Mouse (Mus musculus) frontal cortex, adult 2 months (tissue): ENCODE measurements around the gene 4930407I10Rik. TPM values are rescaled to one million over a fixed set of nuclear protein-coding genes. Genes with fewer than 3 reads are reported as not detected.

Source experiments
- DNase-seq, 2 experiments: peaks; one replicate each; pipeline ENCODE4 v3.0.0; 2022; ENCODE audit warnings: low spot score in 1 of 2; ENCODE audit errors: extremely low spot score in 1 of 2
- polyA plus RNA-seq: library from polyadenylated mRNA; depleted of rRNA; stranded (reverse); fragments of >200 nt; gene quantifications from 2 replicates; pipeline ENCODE4 v1.2.3, GENCODE M21; 2012; rRNA removed

4930407I10Rik gene
- polyA plus RNA-seq, result not detected in 2 replicates

DNA sequence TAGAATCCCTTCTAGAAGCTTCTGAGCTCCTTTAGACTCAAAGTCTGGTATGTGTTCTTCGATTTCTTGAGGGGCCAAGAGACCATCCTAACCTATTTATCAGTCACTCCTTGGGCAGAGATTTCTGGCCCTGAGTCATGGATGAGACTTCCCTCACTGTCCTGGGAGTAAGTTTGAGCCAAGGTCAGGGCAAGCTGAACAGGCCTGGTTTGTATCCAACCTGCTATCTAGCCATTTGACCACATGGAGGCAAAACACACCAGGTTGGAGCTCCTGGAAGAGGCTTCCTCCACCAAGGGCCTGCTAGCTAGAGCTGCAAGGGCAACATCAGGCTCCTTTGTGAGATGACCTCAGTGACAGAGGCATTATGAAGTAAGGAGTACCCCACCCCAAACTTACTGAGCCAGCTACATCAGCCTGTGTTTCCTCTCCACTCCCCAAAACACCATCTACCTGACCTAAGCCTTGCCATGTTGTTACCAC lies at the start of gene 4930407I10Rik:
Gene 4930407I10Rik (plus strand): TSS at position 433 of the 483 bp plus-strand sequence.
- DNase-seq, result no peak

DNA sequence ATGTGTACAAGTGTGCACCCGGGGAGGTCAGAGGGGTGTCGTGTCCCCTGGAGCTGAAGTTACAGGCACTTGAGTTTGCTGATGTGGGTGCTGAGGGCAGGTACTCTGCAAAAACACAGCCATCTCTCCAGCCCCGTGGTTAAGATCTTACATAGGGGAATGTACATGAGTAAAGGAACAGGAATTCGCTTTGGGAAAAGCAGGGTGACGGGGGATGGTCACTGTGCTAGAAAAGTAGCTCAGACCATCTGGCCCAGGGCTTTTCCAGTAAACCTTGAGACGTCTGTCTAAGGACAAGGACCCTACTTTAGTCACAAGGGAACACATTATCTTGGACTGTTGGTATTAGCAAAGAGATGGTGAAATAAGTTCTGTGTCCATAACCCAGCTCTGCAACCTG lies 47.0 kb upstream of the 4930407I10Rik start:
- no peak for DNase-seq

- DNase-seq, result no peak
Measured at GRCm38 (mm10) chr15:82014745-82015391, 44.1 kb upstream of the 4930407I10Rik start.

GRCm38 (mm10) chr15:82015392-82016100 lies 43.4 kb upstream of the 4930407I10Rik start:
- peak in 1 of 2 experiments; percentile 35 for DNase-seq

DNA sequence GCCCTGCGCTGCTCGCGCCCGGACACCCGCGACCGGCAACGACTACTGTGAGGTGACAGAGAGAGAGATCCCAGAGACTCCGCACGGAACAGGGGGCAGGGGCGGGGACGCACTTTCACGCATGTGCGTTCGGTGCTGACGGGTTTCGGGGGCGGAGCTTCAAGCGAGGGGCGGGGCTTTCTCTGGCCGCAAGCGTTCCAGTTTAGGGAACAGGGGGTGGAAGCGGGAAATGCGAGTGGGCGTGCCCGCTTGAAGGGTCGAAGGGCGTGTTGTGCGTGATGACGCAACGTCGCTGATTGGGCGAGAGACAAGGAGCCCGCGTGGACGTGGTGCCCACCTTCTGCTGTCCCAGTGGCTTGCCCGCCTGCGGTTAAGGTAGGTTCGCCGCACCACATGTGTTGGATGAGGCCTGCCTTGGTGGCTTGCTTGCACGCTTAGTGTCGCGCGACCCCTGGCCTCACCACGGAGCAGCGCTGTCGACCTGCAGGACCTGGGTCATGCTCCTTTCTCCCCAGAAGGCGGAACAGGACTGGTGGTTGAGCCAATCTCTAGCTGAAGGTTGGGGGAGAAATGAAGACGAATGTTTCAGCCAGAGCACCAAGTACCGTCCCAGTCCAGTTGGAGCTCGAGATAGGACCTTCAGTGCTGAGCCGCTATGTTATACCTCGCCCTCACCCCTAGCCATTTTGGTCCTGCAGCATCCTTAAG lies 42.7 kb upstream of the 4930407I10Rik start:
- peak; percentile 99 to 100 for DNase-seq

DNA sequence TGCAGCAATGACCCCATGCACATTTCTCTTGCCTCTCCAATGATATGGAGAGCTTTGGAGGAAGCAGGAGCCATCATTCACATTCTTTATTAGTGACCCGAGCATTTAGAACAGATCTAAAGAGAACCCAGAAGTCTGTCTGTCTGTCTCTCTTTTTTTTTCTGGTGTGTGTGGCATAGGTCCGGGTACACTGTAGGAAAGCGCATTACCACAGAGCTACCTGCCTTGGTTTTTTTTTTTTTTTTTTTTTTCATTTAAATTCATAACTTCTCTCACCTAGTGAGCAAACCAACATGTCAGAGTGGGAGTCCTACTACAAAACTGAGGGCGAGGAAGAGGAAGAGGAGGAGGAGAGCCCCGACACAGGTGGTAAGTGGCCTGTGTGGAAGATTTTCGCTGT lies 42.1 kb upstream of the 4930407I10Rik start:
- DNase-seq, result no peak

- no peak for DNase-seq
Measured at GRCm38 (mm10) chr15:82017461-82017860, 41.5 kb upstream of the 4930407I10Rik start.

DNA sequence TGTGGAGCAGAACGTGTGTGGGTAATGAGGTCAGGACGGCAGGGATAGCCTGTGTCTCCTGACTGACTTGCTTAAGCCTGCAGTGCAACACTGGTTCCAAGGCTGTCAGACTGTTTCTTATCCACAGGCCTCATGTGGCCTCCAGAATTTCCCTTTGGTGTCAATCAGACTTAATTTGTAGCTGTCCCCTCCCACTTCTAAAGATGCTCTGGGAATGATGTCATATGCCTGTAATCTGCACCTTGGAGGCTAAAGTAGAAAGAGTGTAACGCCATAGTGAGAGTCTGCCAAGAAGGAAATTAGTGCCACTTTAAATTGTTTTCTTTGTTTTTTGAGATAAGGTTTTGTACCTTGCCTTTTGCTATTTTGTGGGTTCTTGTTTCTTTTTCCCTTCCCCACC lies 39.7 kb upstream of the 4930407I10Rik start:
- no peak for DNase-seq

DNA sequence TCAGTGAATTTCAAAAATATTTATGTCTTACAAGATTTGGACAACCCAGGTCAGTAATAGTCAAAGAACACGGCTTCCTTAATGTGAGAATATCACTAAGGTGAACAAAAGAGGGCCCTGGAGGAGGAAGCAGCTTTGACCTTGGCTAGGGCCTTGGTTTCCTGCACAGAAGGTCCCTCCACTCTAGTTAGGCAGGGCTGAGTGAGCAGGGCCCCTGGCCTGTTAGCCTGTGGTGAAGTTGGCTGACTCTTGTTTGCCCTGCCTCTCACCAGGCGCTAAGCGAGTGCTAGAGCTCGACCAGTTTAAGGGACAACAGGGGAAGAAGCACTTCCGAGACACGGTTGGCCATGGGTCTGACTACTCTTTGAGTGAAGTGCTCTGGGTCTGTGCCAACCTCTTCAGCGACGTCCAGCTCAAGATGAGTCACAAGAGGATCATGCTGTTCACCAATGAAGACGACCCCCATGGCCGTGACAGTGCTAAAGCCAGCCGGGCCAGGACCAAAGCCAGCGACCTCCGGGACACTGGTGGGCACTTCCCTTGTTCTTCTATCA lies 36.3 kb upstream of the 4930407I10Rik start:
- no peak for DNase-seq

GRCm38 (mm10) chr15:82023965-82024635 lies 34.9 kb upstream of the 4930407I10Rik start:
- no peak for DNase-seq

GRCm38 (mm10) chr15:82027276-82027675 lies 31.7 kb upstream of the 4930407I10Rik start:
- DNase-seq, result no peak

DNA sequence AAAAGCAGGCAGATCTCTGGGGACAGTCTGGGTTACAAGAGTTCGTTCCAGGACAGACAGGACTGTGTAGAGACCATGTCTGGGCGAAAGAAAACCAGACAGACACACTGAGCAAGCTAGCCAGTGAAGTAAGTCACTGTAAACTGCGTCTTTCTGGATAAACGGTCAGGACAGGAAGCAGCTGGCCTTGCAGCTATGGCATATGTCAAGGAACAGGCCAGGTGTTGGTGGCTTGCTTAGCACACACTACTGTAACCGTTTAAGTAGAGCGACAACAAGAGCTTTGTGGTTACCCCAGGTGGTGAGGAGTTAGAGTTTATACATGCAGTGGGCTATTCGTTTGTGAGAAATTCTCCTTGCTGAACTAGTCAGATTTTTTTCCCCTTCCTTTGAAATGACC lies 31.2 kb upstream of the 4930407I10Rik start:
- DNase-seq, result no peak

GRCm38 (mm10) chr15:82032386-82032785 lies 26.6 kb upstream of the 4930407I10Rik start:
- DNase-seq, result no peak

DNA sequence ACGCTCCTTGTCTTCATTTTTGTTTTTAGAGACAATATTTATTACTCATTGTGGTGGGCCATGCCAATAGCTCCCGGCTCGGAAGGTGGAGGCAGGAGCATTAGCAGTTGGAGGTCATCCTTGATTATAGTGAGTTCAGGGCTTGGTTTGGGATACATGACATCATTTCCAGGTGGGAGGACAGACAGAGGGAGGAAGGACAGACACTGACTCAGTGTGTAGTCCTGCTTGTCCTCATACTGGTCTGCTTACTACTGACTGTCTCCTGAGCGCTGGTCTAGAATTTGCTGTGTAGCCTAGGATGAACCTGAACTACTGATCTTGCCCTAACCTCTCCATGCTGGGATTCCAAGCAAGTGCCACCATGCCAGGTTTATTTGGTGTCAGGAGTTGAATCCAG lies 25.2 kb upstream of the 4930407I10Rik start, which contains the start of gene Desi1:
Gene Desi1 (minus strand): TSS at position 101 of the 400 bp plus-strand sequence.
- no peak for DNase-seq

DNA sequence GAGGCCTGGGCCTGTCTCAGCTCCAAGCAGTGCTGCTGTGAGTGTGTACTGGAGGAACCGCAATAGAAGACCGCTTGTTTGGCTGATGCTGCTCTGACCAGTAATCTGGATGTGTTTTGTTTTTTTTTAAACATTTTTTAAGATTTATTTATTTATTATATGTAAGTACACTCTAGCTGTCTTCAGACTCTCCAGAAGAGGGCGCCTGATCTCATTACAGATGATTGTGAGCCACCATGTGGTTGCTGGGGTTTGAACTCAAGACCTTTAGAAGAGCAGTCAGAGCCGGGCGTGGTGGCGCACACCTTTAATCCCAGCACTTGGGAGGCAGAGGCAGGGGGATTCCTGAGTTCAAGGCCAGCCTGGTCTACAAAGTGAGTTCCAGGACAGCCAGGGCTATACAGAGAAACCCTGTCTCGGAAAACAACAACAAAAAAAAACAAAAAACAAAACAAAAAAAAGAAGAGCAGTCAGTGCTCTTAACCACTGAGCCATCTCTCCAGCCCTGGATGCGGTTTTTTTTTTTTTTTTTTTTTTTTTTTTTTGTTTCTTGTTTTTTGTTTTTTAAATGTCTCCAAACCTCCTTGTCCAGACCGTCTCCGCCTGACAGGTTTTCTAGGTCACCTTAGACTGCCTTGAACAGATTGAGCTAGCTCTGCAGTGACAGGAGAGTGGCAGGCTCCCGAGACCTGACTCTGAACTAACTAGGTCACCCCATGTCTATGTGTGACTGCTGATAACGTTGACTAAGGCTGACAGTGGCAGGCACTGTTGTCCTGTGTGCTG lies 22.9 kb upstream of the 4930407I10Rik start:
- peak in 1 of 2 experiments; percentile 51 for DNase-seq

- DNase-seq, result peak in 1 of 2 experiments; percentile 60
Measured at GRCm38 (mm10) chr15:82040650-82041049, 18.3 kb upstream of the 4930407I10Rik start.

GRCm38 (mm10) chr15:82044166-82044784 lies 14.7 kb upstream of the 4930407I10Rik start:
- peak in 1 of 2 experiments; percentile 33 for DNase-seq

DNA sequence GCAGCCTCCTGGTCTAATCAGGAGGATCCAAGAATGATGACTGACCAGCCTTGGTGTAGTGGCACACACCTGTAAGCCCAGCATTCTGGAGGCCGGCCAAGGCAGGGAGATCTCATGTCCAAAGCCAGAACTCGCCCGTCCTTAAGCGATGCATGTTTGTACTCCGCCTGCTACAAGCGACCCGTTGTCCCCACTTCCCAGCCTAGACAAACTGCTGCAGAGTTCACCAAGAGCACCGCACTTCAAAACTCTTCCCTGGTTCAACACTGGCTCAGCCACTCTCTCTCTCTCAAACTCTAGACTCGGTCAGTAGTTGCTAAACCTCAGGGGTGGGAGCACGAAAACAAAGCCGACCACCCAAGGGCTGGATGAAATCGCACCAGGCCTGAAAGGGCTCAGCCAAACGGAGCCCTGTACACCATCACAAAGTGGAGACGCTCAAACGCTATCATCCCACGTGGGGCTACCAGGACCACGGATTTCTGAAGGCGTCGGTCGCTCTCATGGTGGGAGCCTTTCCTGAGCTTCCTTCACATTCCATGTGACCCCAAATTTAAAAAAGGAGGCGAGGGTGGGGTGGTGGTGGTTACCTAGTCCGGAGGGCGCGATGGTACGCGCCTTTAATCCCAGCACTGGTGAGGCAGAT lies 12.6 kb upstream of the 4930407I10Rik start:
- no peak for DNase-seq
